9 mouse cellular contexts compared by ENCODE assay signal in genomic region chr16:90176472-90176871, GRCm38 (mm10). TPM values are rescaled to one million over a fixed set of nuclear protein-coding genes. Genes with fewer than 3 reads are reported as not detected.
DNase-seq lines count a peak whose midpoint lies in the region; ATAC-seq and TF ChIP-seq lines count a peak whose summit lies in the region.
"Had no signal": no experiment of that assay in that cellular context is flagged by ENCODE, and none has a peak within 500 bp of the region (broad histone marks: within the 10 kb centered on the region; RNA-seq: fewer than 3 reads in every experiment).

No protein-coding gene starts in this region.

- 0 out of 2 replicates have a peak, but pooled peaks cover 2% of the 10 kb centered on the region for H3K4me1 ChIP-seq in thymus, adult 2 months (replicated peaks; ENCODE audit: control insufficient read depth, insufficient read depth, low read length)
- no peaks in the 10 kb centered on the region for H3K4me1 ChIP-seq in limb, embryonic 15.5 days
- H3K4me1 ChIP-seq: embryonic facial prominence, embryonic 13.5 days had no signal

- no peak for TF ChIP-seq CTCF in thymus, adult 2 months (IDR thresholded peaks at IDR 0.05; ENCODE audit: borderline replicate concordance, control insufficient read depth, extremely low read depth, insufficient read depth, low read length, poor library complexity)

- H3K27ac ChIP-seq in thymus, adult 2 months (ENCODE audit: control insufficient read depth, insufficient read depth, low read length) = no peak overlapping the region
- H3K27ac ChIP-seq in limb, embryonic 15.5 days = no peak overlapping the region
- H3K27ac ChIP-seq: embryonic facial prominence, embryonic 13.5 days had no signal

- 30% methylated on average over 10 of the region's 10 CpGs for WGBS in thymus, adult 2 months
- 43% methylated on average over 10 of the region's 10 CpGs for WGBS in limb, embryonic 15.5 days

- TF ChIP-seq POLR2A in thymus, adult 2 months (IDR thresholded peaks at IDR 0.05; ENCODE audit: control insufficient read depth, extremely low read depth, insufficient read depth, low read length, poor library complexity) = no peak

- peak; percentile 50 for DNase-seq in embryo, embryonic 10 days (ENCODE audit: low spot score)
- no peak for DNase-seq in embryo, embryonic 9.5 days (ENCODE audit: extremely low spot score)
- peak; percentile 24 for DNase-seq in thymus, postnatal 4 days
- DNase-seq in thymus, adult 2 months = no peak
- no peak for DNase-seq in retina, postnatal 1 day
- DNase-seq in kidney, adult 9 months = no peak
- DNase-seq in thymus, postnatal 36 days = no peak

- no peak overlapping the region for H3K4me2 ChIP-seq in limb, embryonic 15.5 days
- H3K4me2 ChIP-seq: embryonic facial prominence, embryonic 13.5 days had no signal

- ATAC-seq in limb, embryonic 15.5 days (ENCODE audit: insufficient number of reproducible peaks, low FRiP score, low TSS enrichment, low read depth) = 0 out of 2 replicates have a peak, but pooled peaks have one; percentile 30

- H3K9ac ChIP-seq in limb, embryonic 15.5 days = no peak overlapping the region
- H3K9ac ChIP-seq: embryonic facial prominence, embryonic 13.5 days had no signal

- no peaks in the 10 kb centered on the region for H3K27me3 ChIP-seq in thymus, adult 2 months (ENCODE audit: control insufficient read depth, insufficient read depth, low read length)
- no peaks in the 10 kb centered on the region for H3K27me3 ChIP-seq in limb, embryonic 15.5 days
- H3K27me3 ChIP-seq: embryonic facial prominence, embryonic 13.5 days had no signal

- no peaks in the 10 kb centered on the region for H3K36me3 ChIP-seq in thymus, adult 2 months (ENCODE audit: control insufficient read depth, insufficient read depth, low read length)
- no peaks in the 10 kb centered on the region for H3K36me3 ChIP-seq in limb, embryonic 15.5 days
- H3K36me3 ChIP-seq: embryonic facial prominence, embryonic 13.5 days had no signal

- H3K9me3 ChIP-seq in limb, embryonic 15.5 days = no peaks in the 10 kb centered on the region
- H3K9me3 ChIP-seq: embryonic facial prominence, embryonic 13.5 days had no signal

- no peak overlapping the region for H3K4me3 ChIP-seq in thymus, adult 2 months (ENCODE audit: control insufficient read depth, insufficient read depth, low read length)
- H3K4me3 ChIP-seq in limb, embryonic 15.5 days = no peak overlapping the region
- H3K4me3 ChIP-seq: embryonic facial prominence, embryonic 13.5 days had no signal

RNA-seq across cellular contexts. Expression of gene Tiam1, which starts 32.9 kb away (rescaled TPM):
- 14.1 and 17.8 TPM in 2 replicates for polyA plus RNA-seq in thymus, adult 2 months (2012; rRNA removed)
- polyA plus RNA-seq in limb, embryonic 15.5 days (2015; fragmentation: Nextera tagmentation; extraction: Ambion mirVana) = 37.1 and 51.8 TPM in 2 replicates

RNA-seq across cellular contexts. Expression of gene Sod1, which starts 44.1 kb away (rescaled TPM):
- 277 and 305 TPM in 2 replicates for polyA plus RNA-seq in thymus, adult 2 months (2012; rRNA removed)
- polyA plus RNA-seq in limb, embryonic 15.5 days (2015; fragmentation: Nextera tagmentation; extraction: Ambion mirVana) = 830 and 861 TPM in 2 replicates

Comparison
In these comparisons a context has a peak if more than half of its experiments do, and no peak if none do; other contexts are left out.
1. DNase-seq: peak in embryo, embryonic 10 days (single experiment) and thymus, postnatal 4 days (single experiment); none in embryo, embryonic 9.5 days (single experiment), thymus, adult 2 months (single experiment), retina, postnatal 1 day (single experiment), kidney, adult 9 months (single experiment) and thymus, postnatal 36 days (0 of 2).